9 mouse cellular contexts compared by ENCODE assay signal in the genomic region with DNA sequence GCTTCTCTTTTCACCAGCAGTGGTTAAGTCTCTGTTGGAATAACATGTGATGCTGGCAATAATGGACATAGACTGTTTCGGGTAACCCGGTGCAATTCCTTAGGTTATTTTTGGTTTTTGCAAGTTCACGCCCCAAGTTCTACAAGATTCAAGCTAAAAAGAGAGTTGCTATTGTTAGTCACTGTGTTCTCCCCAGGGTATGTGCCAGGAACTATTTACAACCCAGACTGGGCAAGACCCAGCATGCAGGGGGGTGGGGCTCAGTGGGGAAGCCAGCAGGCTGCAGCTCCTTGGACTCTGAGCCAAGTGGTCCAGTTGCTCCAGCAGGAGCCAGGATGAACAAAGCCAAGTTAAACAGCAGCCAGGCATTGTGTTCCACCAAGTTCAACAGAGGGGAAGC. TPM values are rescaled to one million over a fixed set of nuclear protein-coding genes. Genes with fewer than 3 reads are reported as not detected.
DNase-seq lines count a peak whose midpoint lies in the region; ATAC-seq and TF ChIP-seq lines count a peak whose summit lies in the region.
"Had no signal": no experiment of that assay in that cellular context is flagged by ENCODE, and none has a peak within 500 bp of the region (broad histone marks: within the 10 kb centered on the region; RNA-seq: fewer than 3 reads in every experiment).

No protein-coding gene starts in this region.

- H3K4me2 ChIP-seq in embryonic facial prominence, embryonic 15.5 days (replicated peaks) = no peak overlapping the region
- H3K4me2 ChIP-seq: lung, embryonic 14.5 days had no signal

- intact Hi-C loops in heart, postnatal 14 days (cut with DNase I) = no loop called here

- 93% methylated on average over 3 of the region's 3 CpGs for WGBS in thymus, adult 2 months
- WGBS in embryonic facial prominence, embryonic 15.5 days = 54% methylated on average over 3 of the region's 3 CpGs

- TF ChIP-seq CTCF in thymus, adult 2 months (IDR thresholded peaks at IDR 0.05; ENCODE audit: borderline replicate concordance, control insufficient read depth, extremely low read depth, insufficient read depth, low read length, poor library complexity) = no peak

- H3K9ac ChIP-seq in embryonic facial prominence, embryonic 15.5 days = no peak overlapping the region
- H3K9ac ChIP-seq: lung, embryonic 14.5 days had no signal

- no peaks in the 10 kb centered on the region for H3K9me3 ChIP-seq in embryonic facial prominence, embryonic 15.5 days (replicated peaks)

- no peak overlapping the region for H3K27ac ChIP-seq in thymus, adult 2 months (ENCODE audit: control insufficient read depth, insufficient read depth, low read length)
- H3K27ac ChIP-seq in embryonic facial prominence, embryonic 15.5 days (replicated peaks) = peak overlapping the region; percentile 45; the same call in 1 of the 2 replicates

- no peak overlapping the region for H3K4me3 ChIP-seq in thymus, adult 2 months (ENCODE audit: control insufficient read depth, insufficient read depth, low read length)
- H3K4me3 ChIP-seq in embryonic facial prominence, embryonic 15.5 days (replicated peaks) = no peak overlapping the region

- peak; percentile 68 for ATAC-seq in embryonic facial prominence, embryonic 15.5 days (ENCODE audit: insufficient number of reproducible peaks, low FRiP score, low TSS enrichment, low read depth)

- H3K4me1 ChIP-seq in thymus, adult 2 months (replicated peaks; ENCODE audit: control insufficient read depth, insufficient read depth, low read length) = peaks cover 15% of the 10 kb centered on the region
- H3K4me1 ChIP-seq in embryonic facial prominence, embryonic 15.5 days = peaks cover 15% of the 10 kb centered on the region

- TF ChIP-seq POLR2A in thymus, adult 2 months (IDR thresholded peaks at IDR 0.05; ENCODE audit: control insufficient read depth, extremely low read depth, insufficient read depth, low read length, poor library complexity) = no peak

- DNase-seq in thymus, adult 18-20 months = peak; percentile 9 to 22
- no peak for DNase-seq in thymus, adult 2 months
- peak; percentile 85 to 91 for DNase-seq in heart, postnatal 14 days
- DNase-seq in left cerebral cortex, adult 9 months (ENCODE audit: low spot score in 2 of 2) = peak; percentile 50 to 68
- peak; percentile 59 for DNase-seq in right cerebral cortex, postnatal 4 days
- no peak for DNase-seq in thymus, postnatal 0 days (ENCODE audit: low spot score)
- no peak for DNase-seq in thymus, postnatal 14 days
- DNase-seq: lung, embryonic 14.5 days had no signal

- no peaks in the 10 kb centered on the region for H3K36me3 ChIP-seq in thymus, adult 2 months (ENCODE audit: control insufficient read depth, insufficient read depth, low read length)
- H3K36me3 ChIP-seq in embryonic facial prominence, embryonic 15.5 days = no peaks in the 10 kb centered on the region

- H3K27me3 ChIP-seq in thymus, adult 2 months (ENCODE audit: control insufficient read depth, insufficient read depth, low read length) = no peaks in the 10 kb centered on the region
- H3K27me3 ChIP-seq in embryonic facial prominence, embryonic 15.5 days = no peaks in the 10 kb centered on the region

RNA-seq across cellular contexts. Expression of a gene that starts 2.8 kb away (rescaled TPM):
- 8.7 and 11.2 TPM in 2 replicates for polyA plus RNA-seq in thymus, adult 2 months (2012; rRNA removed)
- polyA plus RNA-seq in embryonic facial prominence, embryonic 15.5 days (2015; fragmentation: Nextera tagmentation; extraction: Ambion mirVana) = 36.5 and 39.8 TPM in 2 replicates
- total RNA-seq in heart, postnatal 14 days (2021) = 1 to 10 TPM; 9.1 to 9.7 TPM
- 46.5 and 47.5 TPM in 2 replicates for polyA plus RNA-seq in thymus, postnatal 0 days (2015; fragmentation: Nextera tagmentation; extraction: Ambion mirVana)

Comparison
In these comparisons a context has a peak if more than half of its experiments do, and no peak if none do; other contexts are left out.
1. DNase-seq: peak in thymus, adult 18-20 months (2 of 2), heart, postnatal 14 days (2 of 2), left cerebral cortex, adult 9 months (2 of 2) and right cerebral cortex, postnatal 4 days (single experiment); none in thymus, adult 2 months (single experiment), thymus, postnatal 0 days (single experiment) and thymus, postnatal 14 days (single experiment).